Mouse (Mus musculus) splenic B cell, adult 2 months (primary cell): ENCODE measurements around the gene Tex33.
"Not testable (repeated sequence)": the region's sequence is repeated elsewhere in the genome, so short reads cannot be mapped to it uniquely, and the experiment has no call there.

ENCODE experiments used
- DNase-seq: peaks from one replicate; pipeline ENCODE4 v3.0.0-alpha.2; 2011; ENCODE audit warnings: low read depth, low spot score
- H3K27me3 ChIP-seq: 2 replicates; pipeline ENCODE4 v1.6.1; 2012; ENCODE audit warnings: mild to moderate bottlenecking, low read length, moderate library complexity, mixed read lengths; ENCODE audit not compliant: control insufficient read depth, poor library complexity, insufficient read depth, severe bottlenecking
- H3K36me3 ChIP-seq: 2 replicates; pipeline ENCODE4 v1.6.1; 2012; ENCODE audit warnings: mild to moderate bottlenecking, low read length, moderate library complexity, mixed read lengths; ENCODE audit not compliant: control insufficient read depth, poor library complexity, insufficient read depth, severe bottlenecking

Tex33 gene

DNA sequence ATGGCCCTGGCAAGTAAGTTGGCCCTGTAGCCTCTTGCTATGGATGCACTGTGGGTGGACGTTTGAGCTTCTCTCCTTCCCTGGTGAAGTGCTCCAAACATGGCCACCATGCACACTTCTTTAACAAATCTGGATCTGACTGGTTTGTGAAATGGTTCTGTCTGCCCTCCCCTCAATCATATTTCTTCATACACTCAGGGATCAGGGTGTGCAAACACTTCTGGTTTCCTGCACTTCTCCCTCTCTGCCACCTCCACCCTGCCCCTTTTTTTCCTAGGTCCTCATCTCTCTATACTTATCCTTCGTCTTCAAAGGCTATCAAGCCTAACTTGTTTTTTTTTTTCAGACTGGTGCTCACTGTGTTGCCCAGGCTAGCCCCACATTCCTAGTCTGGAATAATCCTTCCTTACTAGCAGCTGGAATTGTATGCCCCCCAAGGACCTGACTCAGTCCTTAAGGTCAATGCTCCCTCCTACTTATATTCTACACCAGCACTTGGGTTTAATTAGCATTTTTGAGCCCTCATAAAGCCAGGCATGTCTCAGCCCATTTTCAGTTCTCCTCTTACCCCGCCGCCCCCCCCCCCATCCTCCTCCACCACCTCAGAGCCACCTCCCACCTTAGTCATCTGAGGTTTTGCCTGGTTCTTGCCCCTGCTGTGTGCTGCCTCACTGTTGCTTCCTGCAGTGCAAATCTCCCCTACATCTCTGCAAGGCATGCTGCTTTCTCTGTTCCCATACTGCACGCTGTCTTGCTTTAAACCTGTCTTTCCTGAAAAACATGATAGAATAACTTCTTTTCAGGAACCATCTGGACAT lies 64.0 kb downstream of the Tex33 start:
- no peaks in the 10 kb centered on the region for H3K36me3 ChIP-seq
- H3K27me3 ChIP-seq: no peaks in the 10 kb centered on the region
- DNase-seq: peak; percentile 41

- H3K36me3 ChIP-seq: no peaks in the 10 kb centered on the region
- DNase-seq: no peak
These were observed 65.0 kb downstream of the Tex33 start for GRCm38 (mm10) chr15:78330706-78331105.

DNA sequence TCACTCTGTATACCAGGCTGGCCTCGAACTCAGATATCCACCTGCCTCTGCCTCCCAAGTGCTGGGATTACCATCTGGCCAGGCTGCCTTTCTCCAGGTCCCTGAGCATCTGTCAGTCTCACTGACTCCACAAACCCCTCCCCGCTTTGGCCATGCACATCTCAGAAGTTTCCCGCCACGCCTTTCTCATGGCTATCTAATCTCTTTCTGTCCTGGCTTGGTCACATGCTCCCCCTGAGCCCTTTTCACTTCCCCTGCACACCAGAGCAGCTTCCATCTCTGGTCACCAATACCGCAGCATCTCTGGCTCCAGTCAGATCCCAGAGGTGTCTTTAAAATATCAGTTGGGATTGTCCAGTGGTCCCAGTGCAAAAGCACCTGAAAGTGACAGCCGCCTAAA lies 65.7 kb downstream of the Tex33 start:
- H3K27me3 ChIP-seq, H3K36me3 ChIP-seq, DNase-seq: not testable (repeated sequence)

More at GRCm38 (mm10) chr15:78330706-78331105, 65.0 kb downstream of the Tex33 start:
- H3K27me3 ChIP-seq: no peaks in the 10 kb centered on the region

DNA sequence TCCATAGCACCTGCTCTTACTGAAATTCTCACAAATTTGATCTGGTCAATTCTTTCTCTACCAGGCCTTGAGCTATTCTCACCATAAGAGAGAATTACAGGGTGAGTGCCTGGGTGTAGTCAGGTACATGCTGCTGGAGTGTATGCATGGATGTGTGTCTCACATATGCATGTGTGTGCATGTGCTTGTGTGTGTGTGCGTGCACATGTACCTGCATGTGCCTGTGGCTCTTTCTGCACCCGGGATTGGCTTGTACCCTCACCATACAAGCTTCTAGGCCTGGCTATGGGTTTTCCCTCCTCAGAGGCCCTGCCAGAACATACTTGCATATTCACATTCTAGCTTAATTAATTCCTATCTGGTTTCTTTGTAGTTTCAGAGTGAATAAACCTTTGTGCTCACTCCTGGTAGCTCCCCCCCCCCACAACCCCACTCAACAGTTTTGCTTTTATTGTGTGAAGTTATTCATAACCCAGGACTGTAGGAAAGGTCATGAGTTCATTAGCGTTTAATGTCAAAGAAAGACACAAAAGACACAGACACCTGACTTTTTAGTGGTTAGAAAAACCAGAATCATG lies 67.1 kb downstream of the Tex33 start:
- H3K36me3 ChIP-seq: no peaks in the 10 kb centered on the region
- DNase-seq: no peak
- H3K27me3 ChIP-seq: no peaks in the 10 kb centered on the region
